Mouse (Mus musculus) small intestine, adult 2 months (tissue): Measurements from ENCODE around the gene Fbxw7.

ENCODE experiments used
- CTCF ChIP-seq: fragments of 200-500 bp; IDR thresholded peaks from 2 replicates; pipeline ENCODE4 v1.5.1; 2012; ENCODE audit warnings: low read depth, mild to moderate bottlenecking, control low read depth, inconsistent platforms, low read length, moderate library complexity, mixed read lengths; ENCODE audit not compliant: insufficient replicate concordance, insufficient read length; ENCODE audit errors: extremely low read depth
- POLR2A ChIP-seq: fragments of 200-500 bp; IDR thresholded peaks from 2 replicates; pipeline ENCODE4 v1.6.1; 2012; ENCODE audit warnings: low read depth, mild to moderate bottlenecking, control low read depth, inconsistent platforms, low read length, moderate library complexity

GRCm38 (mm10) chr3:85024817-85025705 is 210.0 kb downstream of the Fbxw7 start:
- TF ChIP-seq POLR2A: no peak
- no peak for TF ChIP-seq CTCF
